ENCODE assay signal across 18 mouse cellular contexts in the genomic region with DNA sequence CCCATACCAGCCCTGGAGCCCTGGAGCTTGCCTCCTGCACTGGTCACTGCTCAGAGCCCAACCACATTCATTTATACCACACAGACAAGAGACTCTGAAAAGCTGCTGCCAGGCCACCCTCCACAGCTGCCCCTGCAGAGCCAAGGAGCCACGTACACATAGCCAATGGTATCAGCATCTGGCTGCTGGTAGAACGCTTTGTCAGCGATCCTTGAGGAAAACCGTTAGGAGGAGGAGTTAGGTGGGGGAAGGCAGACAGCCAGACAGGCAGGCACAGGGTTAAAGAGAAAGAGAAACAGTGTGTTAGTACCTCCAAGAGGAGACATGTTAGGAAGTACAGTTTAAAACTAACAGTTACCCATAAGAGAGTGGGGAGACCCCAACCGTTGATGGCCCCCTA. TPM values are rescaled to one million over a fixed set of nuclear protein-coding genes. Genes with fewer than 3 reads are reported as not detected.
A peak's percentile ranks its signal among the peaks of the same experiment; 100 is the strongest.
DNase-seq lines count a peak whose midpoint lies in the region; ATAC-seq and TF ChIP-seq lines count a peak whose summit lies in the region.
"Had no signal": no experiment of that assay in that cellular context is flagged by ENCODE, and none has a peak within 500 bp of the region (broad histone marks: within the 10 kb centered on the region; RNA-seq: fewer than 3 reads in every experiment).

No protein-coding gene starts in this region.

- 64% methylated on average over 5 of the region's 5 CpGs for WGBS in embryonic facial prominence, embryonic 14.5 days
- WGBS in embryonic facial prominence, embryonic 10.5 days, result 67% methylated on average over 5 of the region's 5 CpGs
- WGBS in heart, embryonic 13.5 days, result 45% methylated on average over 5 of the region's 5 CpGs
- 49% methylated on average over 5 of the region's 5 CpGs for WGBS in stomach, embryonic 16.5 days
- WGBS in stomach, postnatal 0 days, result 56% methylated on average over 5 of the region's 5 CpGs

- TF ChIP-seq CTCF in stomach, postnatal 0 days (IDR thresholded peaks at IDR 0.05; ENCODE audit: low read depth), result no peak

- DNase-seq in embryonic facial prominence, embryonic 14.5 days (ENCODE audit: low spot score), result no peak
- DNase-seq in embryonic facial prominence, embryonic 10.5 days (ENCODE audit: low spot score), result no peak
- no peak for DNase-seq in heart, adult 11 months
- peak; percentile 55 for DNase-seq in kidney, adult 11 months
- no peak for DNase-seq in kidney, postnatal 4 days
- DNase-seq in stomach, postnatal 0 days (ENCODE audit: low spot score), result no peak
- DNase-seq: adrenal gland, adult 8-10 months; cerebellum, adult 9-10 months; kidney, adult 18-20 months; midbrain, embryonic 14.5 days; thymus, postnatal 4 days had no signal

- no peak for ATAC-seq in embryonic facial prominence, embryonic 14.5 days (ENCODE audit: low read depth)
- no peak for ATAC-seq in heart, embryonic 13.5 days (ENCODE audit: extremely low read depth, insufficient number of reproducible peaks, low FRiP score, low TSS enrichment)
- ATAC-seq in stomach, embryonic 16.5 days (ENCODE audit: insufficient read depth, low FRiP score), result peak; percentile 14; the same call in 1 of the 2 replicates
- no peak for ATAC-seq in stomach, postnatal 0 days (ENCODE audit: low FRiP score, low TSS enrichment)
- ATAC-seq: Patski had no signal

- no peaks in the 10 kb centered on the region for H3K9me3 ChIP-seq in embryonic facial prominence, embryonic 14.5 days (ENCODE audit: control insufficient read depth, low read length)
- no peaks in the 10 kb centered on the region for H3K9me3 ChIP-seq in embryonic facial prominence, embryonic 10.5 days
- H3K9me3 ChIP-seq in heart, embryonic 13.5 days, result no peaks in the 10 kb centered on the region
- no peaks in the 10 kb centered on the region for H3K9me3 ChIP-seq in stomach, embryonic 16.5 days (replicated peaks; ENCODE audit: control insufficient read depth, low read length)
- H3K9me3 ChIP-seq in stomach, postnatal 0 days (ENCODE audit: control insufficient read depth, low read length), result no peaks in the 10 kb centered on the region
- H3K9me3 ChIP-seq: liver, embryonic 15.5 days; megakaryocyte, embryonic 14.5 days had no signal

- no peak overlapping the region for H3K9ac ChIP-seq in embryonic facial prominence, embryonic 14.5 days (ENCODE audit: low read depth, low read length)
- peak overlapping the region; percentile 62 for H3K9ac ChIP-seq in heart, embryonic 13.5 days
- H3K9ac ChIP-seq in stomach, embryonic 16.5 days (ENCODE audit: low read length), result no peak overlapping the region
- no peak overlapping the region for H3K9ac ChIP-seq in stomach, postnatal 0 days (ENCODE audit: low read length)
- H3K9ac ChIP-seq: hindbrain, embryonic 14.5 days; liver, embryonic 15.5 days had no signal

- H3K4me3 ChIP-seq in embryonic facial prominence, embryonic 14.5 days (ENCODE audit: low read depth, low read length), result no peak overlapping the region
- H3K4me3 ChIP-seq in embryonic facial prominence, embryonic 10.5 days, result no peak overlapping the region
- H3K4me3 ChIP-seq in heart, embryonic 13.5 days, result no peak overlapping the region
- no peak overlapping the region for H3K4me3 ChIP-seq in stomach, embryonic 16.5 days (replicated peaks; ENCODE audit: low read length)
- no peak overlapping the region for H3K4me3 ChIP-seq in stomach, postnatal 0 days (ENCODE audit: low read depth, low read length)
- H3K4me3 ChIP-seq: liver, embryonic 15.5 days; megakaryocyte, embryonic 14.5 days; myocyte had no signal

- peak overlapping the region; percentile 17; the same call in 1 of the 2 replicates for H3K27ac ChIP-seq in embryonic facial prominence, embryonic 14.5 days (replicated peaks; ENCODE audit: low read depth, low read length)
- H3K27ac ChIP-seq in embryonic facial prominence, embryonic 10.5 days (replicated peaks), result no peak overlapping the region
- H3K27ac ChIP-seq in heart, embryonic 13.5 days (replicated peaks), result peak overlapping the region; percentile 84
- no peak overlapping the region for H3K27ac ChIP-seq in stomach, embryonic 16.5 days (ENCODE audit: low read length)
- no peak overlapping the region for H3K27ac ChIP-seq in stomach, postnatal 0 days (replicated peaks)
- H3K27ac ChIP-seq: hindbrain, embryonic 14.5 days; liver, embryonic 15.5 days had no signal

- no peaks in the 10 kb centered on the region for H3K4me1 ChIP-seq in embryonic facial prominence, embryonic 14.5 days (ENCODE audit: control insufficient read depth, insufficient read depth, low read length)
- peaks cover 8% of the 10 kb centered on the region; the same call in 1 of the 2 replicates for H3K4me1 ChIP-seq in embryonic facial prominence, embryonic 10.5 days
- H3K4me1 ChIP-seq in heart, embryonic 13.5 days, result peaks cover 39% of the 10 kb centered on the region
- no peaks in the 10 kb centered on the region for H3K4me1 ChIP-seq in stomach, embryonic 16.5 days (ENCODE audit: control insufficient read depth, insufficient read depth, low read length)
- no peaks in the 10 kb centered on the region for H3K4me1 ChIP-seq in stomach, postnatal 0 days (replicated peaks; ENCODE audit: control insufficient read depth, insufficient read depth)

- H3K4me2 ChIP-seq in embryonic facial prominence, embryonic 14.5 days (ENCODE audit: low read depth, low read length), result no peak overlapping the region
- H3K4me2 ChIP-seq in heart, embryonic 13.5 days, result peak overlapping the region; percentile 41
- no peak overlapping the region for H3K4me2 ChIP-seq in stomach, embryonic 16.5 days (ENCODE audit: low read depth, low read length)
- H3K4me2 ChIP-seq in stomach, postnatal 0 days (replicated peaks; ENCODE audit: low read depth), result no peak overlapping the region
- H3K4me2 ChIP-seq: hindbrain, embryonic 14.5 days; liver, embryonic 15.5 days had no signal

- no peaks in the 10 kb centered on the region for H3K27me3 ChIP-seq in embryonic facial prominence, embryonic 14.5 days (replicated peaks; ENCODE audit: control insufficient read depth, insufficient read depth, low read length)
- no peaks in the 10 kb centered on the region for H3K27me3 ChIP-seq in embryonic facial prominence, embryonic 10.5 days (replicated peaks; ENCODE audit: low read depth, poor library complexity, severe bottlenecking)
- H3K27me3 ChIP-seq in heart, embryonic 13.5 days (replicated peaks), result no peaks in the 10 kb centered on the region
- H3K27me3 ChIP-seq in stomach, embryonic 16.5 days (ENCODE audit: control insufficient read depth, insufficient read depth, low read length), result no peaks in the 10 kb centered on the region
- H3K27me3 ChIP-seq in stomach, postnatal 0 days (ENCODE audit: control insufficient read depth, insufficient read depth, low read length), result no peaks in the 10 kb centered on the region
- H3K27me3 ChIP-seq: liver, embryonic 15.5 days; megakaryocyte, embryonic 14.5 days; Patski had no signal

- TF ChIP-seq EP300 in stomach, postnatal 0 days (optimal IDR thresholded peaks at IDR 0.05), result no peak

- H3K36me3 ChIP-seq in embryonic facial prominence, embryonic 14.5 days (ENCODE audit: control insufficient read depth, insufficient read depth, low read length), result peaks cover 40% of the 10 kb centered on the region; the same call in 1 of the 2 replicates
- peaks cover 49% of the 10 kb centered on the region for H3K36me3 ChIP-seq in embryonic facial prominence, embryonic 10.5 days (replicated peaks)
- peaks cover 46% of the 10 kb centered on the region for H3K36me3 ChIP-seq in heart, embryonic 13.5 days
- H3K36me3 ChIP-seq in stomach, embryonic 16.5 days (ENCODE audit: control insufficient read depth, insufficient read depth, low read length), result 0 out of 2 replicates have a peak, but pooled peaks cover 3% of the 10 kb centered on the region
- peaks cover 3% of the 10 kb centered on the region; the same call in 1 of the 2 replicates for H3K36me3 ChIP-seq in stomach, postnatal 0 days (ENCODE audit: control insufficient read depth, insufficient read depth, low read length)

RNA-seq across cellular contexts. Expression of a gene that starts 6.9 kb away (rescaled TPM):
- 163 and 165 TPM in 2 replicates for polyA plus RNA-seq in embryonic facial prominence, embryonic 14.5 days (2014; fragmentation: Nextera tagmentation; extraction: Ambion mirVana)
- 144 and 154 TPM in 2 replicates for polyA plus RNA-seq in embryonic facial prominence, embryonic 10.5 days (2016; fragmentation: Nextera tagmentation; extraction: Ambion mirVana)
- polyA plus RNA-seq in heart, embryonic 13.5 days (2015; fragmentation: Nextera tagmentation; extraction: Ambion mirVana), result 229 and 258 TPM in 2 replicates
- 182 and 211 TPM in 2 replicates for polyA plus RNA-seq in stomach, embryonic 16.5 days (2015; fragmentation: Nextera tagmentation; extraction: Ambion mirVana)
- 282 and 289 TPM in 2 replicates for polyA plus RNA-seq in stomach, postnatal 0 days (2015; fragmentation: Nextera tagmentation; extraction: Ambion mirVana)

RNA-seq across cellular contexts. Expression of a gene that starts 7.0 kb away (rescaled TPM):
- polyA plus RNA-seq in embryonic facial prominence, embryonic 14.5 days (2014; fragmentation: Nextera tagmentation; extraction: Ambion mirVana), result 42.7 and 51.6 TPM in 2 replicates
- polyA plus RNA-seq in embryonic facial prominence, embryonic 10.5 days (2016; fragmentation: Nextera tagmentation; extraction: Ambion mirVana), result 112 and 117 TPM in 2 replicates
- 60.6 and 60.9 TPM in 2 replicates for polyA plus RNA-seq in heart, embryonic 13.5 days (2015; fragmentation: Nextera tagmentation; extraction: Ambion mirVana)
- polyA plus RNA-seq in stomach, embryonic 16.5 days (2015; fragmentation: Nextera tagmentation; extraction: Ambion mirVana), result 87.1 and 88.7 TPM in 2 replicates
- polyA plus RNA-seq in stomach, postnatal 0 days (2015; fragmentation: Nextera tagmentation; extraction: Ambion mirVana), result 51.2 and 53.5 TPM in 2 replicates

RNA-seq across cellular contexts. Expression of a gene that starts 14.3 kb away (rescaled TPM):
- 40.2 and 48.1 TPM in 2 replicates for polyA plus RNA-seq in embryonic facial prominence, embryonic 14.5 days (2014; fragmentation: Nextera tagmentation; extraction: Ambion mirVana)
- polyA plus RNA-seq in embryonic facial prominence, embryonic 10.5 days (2016; fragmentation: Nextera tagmentation; extraction: Ambion mirVana), result 14.2 and 16.9 TPM in 2 replicates
- polyA plus RNA-seq in heart, embryonic 13.5 days (2015; fragmentation: Nextera tagmentation; extraction: Ambion mirVana), result 44.6 and 50.3 TPM in 2 replicates
- polyA plus RNA-seq in stomach, embryonic 16.5 days (2015; fragmentation: Nextera tagmentation; extraction: Ambion mirVana), result 79.6 and 79.8 TPM in 2 replicates
- 156 and 160 TPM in 2 replicates for polyA plus RNA-seq in stomach, postnatal 0 days (2015; fragmentation: Nextera tagmentation; extraction: Ambion mirVana)

RNA-seq across cellular contexts. Expression of a gene that starts 22.1 kb away (rescaled TPM):
- polyA plus RNA-seq in embryonic facial prominence, embryonic 14.5 days (2014; fragmentation: Nextera tagmentation; extraction: Ambion mirVana), result 18.8 and 22.1 TPM in 2 replicates
- 28.8 and 29.6 TPM in 2 replicates for polyA plus RNA-seq in embryonic facial prominence, embryonic 10.5 days (2016; fragmentation: Nextera tagmentation; extraction: Ambion mirVana)
- polyA plus RNA-seq in heart, embryonic 13.5 days (2015; fragmentation: Nextera tagmentation; extraction: Ambion mirVana), result 19.0 and 19.2 TPM in 2 replicates
- 21.7 and 23.1 TPM in 2 replicates for polyA plus RNA-seq in stomach, embryonic 16.5 days (2015; fragmentation: Nextera tagmentation; extraction: Ambion mirVana)
- 13.3 and 14.4 TPM in 2 replicates for polyA plus RNA-seq in stomach, postnatal 0 days (2015; fragmentation: Nextera tagmentation; extraction: Ambion mirVana)

RNA-seq across cellular contexts. Expression of a gene that starts 24.7 kb away (rescaled TPM):
- polyA plus RNA-seq in embryonic facial prominence, embryonic 14.5 days (2014; fragmentation: Nextera tagmentation; extraction: Ambion mirVana), result 86.7 and 101 TPM in 2 replicates
- 83.4 and 86.7 TPM in 2 replicates for polyA plus RNA-seq in embryonic facial prominence, embryonic 10.5 days (2016; fragmentation: Nextera tagmentation; extraction: Ambion mirVana)
- 42.6 and 45.5 TPM in 2 replicates for polyA plus RNA-seq in heart, embryonic 13.5 days (2015; fragmentation: Nextera tagmentation; extraction: Ambion mirVana)
- polyA plus RNA-seq in stomach, embryonic 16.5 days (2015; fragmentation: Nextera tagmentation; extraction: Ambion mirVana), result 67.4 and 71.9 TPM in 2 replicates
- 46.4 and 50.6 TPM in 2 replicates for polyA plus RNA-seq in stomach, postnatal 0 days (2015; fragmentation: Nextera tagmentation; extraction: Ambion mirVana)

Comparison
In these comparisons a context has a peak if more than half of its experiments do, and no peak if none do; other contexts are left out.
1. H3K27ac ChIP-seq: peak in embryonic facial prominence, embryonic 14.5 days (single experiment) and heart, embryonic 13.5 days (single experiment); none in embryonic facial prominence, embryonic 10.5 days (single experiment), stomach, embryonic 16.5 days (single experiment) and stomach, postnatal 0 days (single experiment).